Mouse (Mus musculus) hindbrain, embryonic 15.5 days (tissue): ENCODE results near the gene Clic4. TPM values are rescaled to one million over a fixed set of nuclear protein-coding genes. Genes with fewer than 3 reads are reported as not detected.
"Not testable (repeated sequence)": the region's sequence is repeated elsewhere in the genome, so short reads cannot be mapped to it uniquely, and the experiment has no call there.

Experiments
- ATAC-seq: fragments of 200-750 bp; cut with Nextera tagmentation; 2 replicates; pipeline ENCODE4 v1.8.0; 2017; ENCODE audit warnings: low read depth, moderate number of reproducible peaks, moderate TSS enrichment; ENCODE audit not compliant: low FRiP score
- H3K27ac ChIP-seq: fragments of 300-500 bp; sonication (generic); replicated peaks from 2 replicates; pipeline ENCODE4 v1.5.1; 2015; ENCODE audit warnings: mild to moderate bottlenecking, inconsistent platforms
- H3K27me3 ChIP-seq: fragments of 300-500 bp; sonication (generic); 2 replicates; pipeline ENCODE4 v1.6.1; 2015; ENCODE audit warnings: control low read depth, inconsistent platforms
- H3K36me3 ChIP-seq: fragments of 300-500 bp; sonication (generic); 2 replicates; pipeline ENCODE4 v1.6.1; 2015; ENCODE audit warnings: control low read depth, inconsistent platforms
- H3K4me1 ChIP-seq: fragments of 300-500 bp; sonication (generic); replicated peaks from 2 replicates; pipeline ENCODE4 v1.6.1; 2015; ENCODE audit warnings: control low read depth, inconsistent platforms
- H3K4me2 ChIP-seq: fragments of 300-500 bp; sonication (generic); 2 replicates; pipeline ENCODE4 v1.6.1; 2015; ENCODE audit warnings: moderate library complexity, mild to moderate bottlenecking, inconsistent platforms
- H3K4me3 ChIP-seq: fragments of 300-500 bp; sonication (generic); 2 replicates; pipeline ENCODE4 v1.5.1; 2015; ENCODE audit warnings: mild to moderate bottlenecking, inconsistent platforms
- H3K9ac ChIP-seq: fragments of 300-500 bp; sonication (generic); 2 replicates; pipeline ENCODE4 v1.6.1; 2015; ENCODE audit warnings: inconsistent platforms
- H3K9me3 ChIP-seq: fragments of 300-500 bp; sonication (generic); 2 replicates; pipeline ENCODE4 v1.6.1; 2016; ENCODE audit warnings: control low read depth, inconsistent platforms
- WGBS: fragments of 180-500 bp; shearing (Covaris S2); methylation state at CpG from one replicate; pipeline ENCODE4 v1.1.7; 2015; 5-methylcytosine and 5-hydroxymethylcytosine counted together
- polyA plus RNA-seq: library from polyadenylated mRNA; unstranded; fragments of >200 nt; fragmentation: Nextera tagmentation; extraction: Ambion mirVana; gene quantifications from 2 replicates; pipeline ENCODE4 v1.2.1, GENCODE M21; 2015

The Clic4 gene
- polyA plus RNA-seq, 1 experiment from 2014 or later = 67.1 TPM

GRCm38 (mm10) chr4:135197857-135198256 lies 74.8 kb downstream of the Clic4 start:
- H3K4me2 ChIP-seq = no peak overlapping the region
- no peaks in the 10 kb centered on the region for H3K36me3 ChIP-seq
- H3K4me3 ChIP-seq = no peak overlapping the region
- ATAC-seq = no peak
- peaks cover 5% of the 10 kb centered on the region; the same call in 1 of the 2 replicates for H3K4me1 ChIP-seq
- H3K9me3 ChIP-seq = no peaks in the 10 kb centered on the region
- 86% methylated on average over 8 of the region's 8 CpGs for WGBS
- H3K27ac ChIP-seq = no peak overlapping the region
- no peak overlapping the region for H3K9ac ChIP-seq
- no peaks in the 10 kb centered on the region for H3K27me3 ChIP-seq

- H3K4me2 ChIP-seq = no peak overlapping the region
- no peak overlapping the region for H3K4me3 ChIP-seq
- H3K9ac ChIP-seq = no peak overlapping the region
- H3K27ac ChIP-seq = no peak overlapping the region
- no peaks in the 10 kb centered on the region for H3K9me3 ChIP-seq
- no peaks in the 10 kb centered on the region for H3K27me3 ChIP-seq
- no peak for ATAC-seq
- H3K4me1 ChIP-seq = no peaks in the 10 kb centered on the region
- WGBS = 84% methylated on average over 5 of the region's 5 CpGs
- no peaks in the 10 kb centered on the region for H3K36me3 ChIP-seq
Measured at GRCm38 (mm10) chr4:135192841-135193240, 79.8 kb downstream of the Clic4 start.

- Histone ChIP-seq H3K9me3 (no peaks in the 10 kb centered on the region), H3K27ac (no peak overlapping the region), H3K9ac (no peak overlapping the region), H3K4me2 (no peak overlapping the region), H3K4me3 (no peak overlapping the region), H3K4me1 (no peaks in the 10 kb centered on the region), H3K36me3 (no peaks in the 10 kb centered on the region), H3K27me3 (no peaks in the 10 kb centered on the region)
- ATAC-seq = no peak
- 84% methylated on average over 11 of the region's 11 CpGs for WGBS
Measured at GRCm38 (mm10) chr4:135191604-135192003, 81.0 kb downstream of the Clic4 start.

GRCm38 (mm10) chr4:135191185-135191584 lies 81.4 kb downstream of the Clic4 start:
- Histone ChIP-seq H3K4me1 (no peaks in the 10 kb centered on the region), H3K36me3 (no peaks in the 10 kb centered on the region), H3K4me2 (no peak overlapping the region), H3K4me3 (no peak overlapping the region), H3K27ac (no peak overlapping the region), H3K27me3 (no peaks in the 10 kb centered on the region), H3K9ac (no peak overlapping the region), H3K9me3 (no peaks in the 10 kb centered on the region)
- 55% methylated on average over 1 of the region's 1 CpGs for WGBS
- no peak for ATAC-seq

- no peak for ATAC-seq
- H3K27ac ChIP-seq = no peak overlapping the region
- H3K27me3 ChIP-seq = no peaks in the 10 kb centered on the region
- no peaks in the 10 kb centered on the region for H3K9me3 ChIP-seq
- WGBS = 97% methylated on average over 1 of the region's 1 CpGs
- H3K4me2 ChIP-seq = no peak overlapping the region
- H3K36me3 ChIP-seq = no peaks in the 10 kb centered on the region
- no peaks in the 10 kb centered on the region for H3K4me1 ChIP-seq
- H3K9ac ChIP-seq = no peak overlapping the region
- H3K4me3 ChIP-seq = no peak overlapping the region
Measured at GRCm38 (mm10) chr4:135190364-135190763, 82.2 kb downstream of the Clic4 start.

GRCm38 (mm10) chr4:135189452-135190008 lies 83.1 kb downstream of the Clic4 start:
- no peaks in the 10 kb centered on the region for H3K36me3 ChIP-seq
- no peak overlapping the region for H3K4me3 ChIP-seq
- no peak overlapping the region for H3K4me2 ChIP-seq
- no peak overlapping the region for H3K9ac ChIP-seq
- H3K4me1 ChIP-seq = no peaks in the 10 kb centered on the region
- no peak overlapping the region for H3K27ac ChIP-seq
- 83% methylated on average over 12 of the region's 12 CpGs for WGBS
- H3K9me3 ChIP-seq = no peaks in the 10 kb centered on the region
- H3K27me3 ChIP-seq = no peaks in the 10 kb centered on the region
- no peak for ATAC-seq

- 97% methylated on average over 7 of the region's 13 CpGs for WGBS
- not testable (repeated sequence) for H3K27ac ChIP-seq, ATAC-seq, H3K27me3 ChIP-seq, H3K4me1 ChIP-seq, H3K4me2 ChIP-seq, H3K9ac ChIP-seq, H3K4me3 ChIP-seq, H3K36me3 ChIP-seq, H3K9me3 ChIP-seq
Measured at GRCm38 (mm10) chr4:135184277-135184676, 88.3 kb downstream of the Clic4 start.

GRCm38 (mm10) chr4:135181819-135182218 lies 90.8 kb downstream of the Clic4 start:
- no peaks in the 10 kb centered on the region for H3K36me3 ChIP-seq
- H3K27ac ChIP-seq = no peak overlapping the region
- H3K9me3 ChIP-seq = no peaks in the 10 kb centered on the region
- no peak overlapping the region for H3K4me3 ChIP-seq
- ATAC-seq = no peak
- no peak overlapping the region for H3K4me2 ChIP-seq
- H3K9ac ChIP-seq = no peak overlapping the region
- peaks cover 5% of the 10 kb centered on the region; the same call in 1 of the 2 replicates for H3K27me3 ChIP-seq
- 89% methylated on average over 4 of the region's 4 CpGs for WGBS
- H3K4me1 ChIP-seq = no peaks in the 10 kb centered on the region

GRCm38 (mm10) chr4:135179077-135179481 lies 93.5 kb downstream of the Clic4 start:
- H3K36me3 ChIP-seq = no peaks in the 10 kb centered on the region
- no peak overlapping the region for H3K4me2 ChIP-seq
- no peak overlapping the region for H3K9ac ChIP-seq
- no peak overlapping the region for H3K4me3 ChIP-seq
- H3K27me3 ChIP-seq = peaks cover 26% of the 10 kb centered on the region
- no peaks in the 10 kb centered on the region for H3K9me3 ChIP-seq
- peaks cover 9% of the 10 kb centered on the region for H3K4me1 ChIP-seq
- WGBS = 28% methylated on average over 5 of the region's 5 CpGs
- H3K27ac ChIP-seq = no peak overlapping the region
- no peak for ATAC-seq

GRCm38 (mm10) chr4:135177568-135177967 lies 95.0 kb downstream of the Clic4 start:
- ATAC-seq = no peak
- no peaks in the 10 kb centered on the region for H3K9me3 ChIP-seq
- no peaks in the 10 kb centered on the region for H3K36me3 ChIP-seq
- no peak overlapping the region for H3K4me3 ChIP-seq
- no peak overlapping the region for H3K4me2 ChIP-seq
- H3K27me3 ChIP-seq = peaks cover 33% of the 10 kb centered on the region
- H3K9ac ChIP-seq = no peak overlapping the region
- H3K27ac ChIP-seq = no peak overlapping the region
- peaks cover 9% of the 10 kb centered on the region for H3K4me1 ChIP-seq

- 7% methylated on average over 38 of the region's 38 CpGs for WGBS
- Histone ChIP-seq H3K27me3 (peaks cover 33% of the 10 kb centered on the region), H3K9me3 (no peaks in the 10 kb centered on the region), H3K4me2 (peak overlapping the region; percentile 56), H3K4me1 (peaks cover 9% of the 10 kb centered on the region), H3K4me3 (peak overlapping the region; percentile 27), H3K36me3 (no peaks in the 10 kb centered on the region), H3K9ac (no peak overlapping the region), H3K27ac (no peak overlapping the region)
- no peak for ATAC-seq
Measured at GRCm38 (mm10) chr4:135175406-135176120, 97.1 kb downstream of the Clic4 start.

- peaks cover 58% of the 10 kb centered on the region for H3K27me3 ChIP-seq
Measured at GRCm38 (mm10) chr4:135171304-135171875, 101.2 kb downstream of the Clic4 start.

More at GRCm38 (mm10) chr4:135171304-135171875, 101.2 kb downstream of the Clic4 start:
- H3K4me1 ChIP-seq = peaks cover 17% of the 10 kb centered on the region
- no peak for ATAC-seq
- H3K4me3 ChIP-seq = no peak overlapping the region
- 70% methylated on average over 12 of the region's 12 CpGs for WGBS
- H3K9me3 ChIP-seq = no peaks in the 10 kb centered on the region
- no peak overlapping the region for H3K4me2 ChIP-seq
- H3K36me3 ChIP-seq = no peaks in the 10 kb centered on the region
- H3K27ac ChIP-seq = no peak overlapping the region
- H3K9ac ChIP-seq = no peak overlapping the region
